Mouse (Mus musculus) WW6 (cell line): ENCODE measurements around the gene Col27a1.

ENCODE experiments used
- DNase-seq: peaks from one replicate; pipeline ENCODE4 v3.0.0-alpha.2; 2013; ENCODE audit warnings: low read depth, low spot score

Gene Col27a1

GRCm38 (mm10) chr4:63373404-63373803 is 159.6 kb downstream of the Col27a1 start:
- DNase-seq, result no peak

DNA sequence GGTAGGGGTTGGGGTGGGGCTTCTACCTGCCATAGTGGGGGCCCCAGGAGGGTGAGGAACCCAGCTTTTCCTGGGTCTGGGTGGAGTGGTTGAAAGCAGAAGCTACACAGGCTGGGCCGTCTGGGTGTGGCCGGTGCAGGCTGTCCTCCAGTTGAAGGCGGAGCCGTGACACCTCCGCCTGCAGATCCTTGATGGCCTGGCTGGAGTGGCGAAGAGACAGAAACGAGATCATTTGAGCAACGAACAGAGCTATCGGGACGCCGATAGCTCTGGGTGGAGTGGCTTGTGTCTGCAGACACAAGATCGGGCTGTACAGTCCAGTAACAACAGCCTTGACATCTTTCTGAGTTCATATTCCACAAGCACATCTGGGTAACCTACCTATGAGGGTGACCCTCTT is 160.5 kb downstream of the Col27a1 start:
- no peak for DNase-seq

GRCm38 (mm10) chr4:63375367-63375766 is 161.6 kb downstream of the Col27a1 start:
- DNase-seq, result no peak

GRCm38 (mm10) chr4:63377483-63377882 is 163.7 kb downstream of the Col27a1 start:
- no peak for DNase-seq

DNA sequence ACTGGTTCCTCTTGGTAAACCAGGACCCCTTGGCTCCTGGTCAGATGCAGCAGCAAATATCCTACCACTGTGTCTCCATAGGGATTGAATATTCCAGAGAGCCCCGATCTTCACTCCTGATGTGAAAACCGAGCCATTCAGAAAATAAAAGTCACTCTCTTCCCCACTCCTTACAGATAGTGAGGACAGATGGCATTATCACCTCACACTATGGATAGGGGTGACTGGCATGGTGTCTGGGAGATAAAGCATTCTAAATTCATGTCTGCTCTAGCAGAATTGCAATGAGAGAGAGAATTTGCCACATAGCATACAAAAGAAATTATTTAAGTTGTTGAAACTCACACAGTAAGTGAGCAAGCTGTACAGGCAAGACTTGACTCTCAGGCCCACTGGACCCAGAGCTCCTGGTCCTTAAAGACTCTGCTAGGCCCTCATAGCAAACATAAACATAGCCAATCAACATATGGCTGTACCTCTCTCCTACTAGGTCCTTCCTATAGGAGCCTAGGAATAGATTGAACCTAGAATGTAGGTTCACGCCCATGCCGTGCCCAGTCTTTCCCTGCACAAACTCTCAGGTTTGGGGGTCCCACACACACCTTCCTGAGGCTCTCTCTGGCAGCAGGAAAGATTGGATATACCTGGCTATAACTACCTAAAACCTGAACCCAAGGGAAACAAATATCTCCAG is 169.0 kb downstream of the Col27a1 start:
- no peak for DNase-seq

DNA sequence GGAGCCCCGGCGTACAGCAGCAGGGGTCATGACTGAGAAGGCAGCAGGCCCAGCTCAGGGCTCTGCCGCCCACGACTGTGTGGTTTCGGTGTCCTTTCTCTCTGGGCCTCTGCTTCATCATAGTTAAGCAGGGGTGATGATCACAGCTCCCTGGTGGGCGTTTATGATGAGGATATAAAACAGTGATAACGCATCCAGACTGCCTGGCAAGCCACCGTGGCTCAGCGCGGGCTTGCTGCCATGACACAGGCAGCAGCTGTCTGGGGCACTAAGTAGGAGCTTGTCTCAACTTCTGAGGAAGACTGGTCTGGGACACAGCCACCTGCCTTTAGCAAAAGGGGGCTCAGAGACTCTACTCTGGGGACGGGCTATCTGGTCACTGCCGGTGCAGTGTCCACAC is 169.7 kb downstream of the Col27a1 start:
- DNase-seq, result no peak

GRCm38 (mm10) chr4:63384262-63384661 is 170.5 kb downstream of the Col27a1 start:
- DNase-seq, result no peak
